Mouse (Mus musculus): ENCODE measurements at regions not wholly inside any gene's neighbourhood (a gene's known extent, or its start where the extent isn't known, plus 50 kb on each side); places are given as distances from the start of the nearest gene placed in this dataset.

- TF ChIP-seq CTCF (IDR thresholded peaks at IDR 0.05; ENCODE audit: low read depth, low read length) (no peak), POLR2A (IDR thresholded peaks at IDR 0.05; ENCODE audit: extremely low read depth, insufficient read depth, low read length) (no peak)
These were observed 278.2 kb upstream of the Pitx2 start for GRCm38 (mm10) chr3:128921428-128921827.
